Mouse (Mus musculus) B cell, adult 62 days (primary cell): ENCODE results near the gene Ppp1r3c. TPM values are rescaled to one million over a fixed set of nuclear protein-coding genes. Genes with fewer than 3 reads are reported as not detected.

Experiments
- total RNA-seq: library from RNA; stranded (reverse); gene quantifications from 4 replicates; pipeline ENCODE4 v1.2.4, GENCODE M21; 2023

Gene Ppp1r3c
- total RNA-seq = not detected in 4 replicates

DNA sequence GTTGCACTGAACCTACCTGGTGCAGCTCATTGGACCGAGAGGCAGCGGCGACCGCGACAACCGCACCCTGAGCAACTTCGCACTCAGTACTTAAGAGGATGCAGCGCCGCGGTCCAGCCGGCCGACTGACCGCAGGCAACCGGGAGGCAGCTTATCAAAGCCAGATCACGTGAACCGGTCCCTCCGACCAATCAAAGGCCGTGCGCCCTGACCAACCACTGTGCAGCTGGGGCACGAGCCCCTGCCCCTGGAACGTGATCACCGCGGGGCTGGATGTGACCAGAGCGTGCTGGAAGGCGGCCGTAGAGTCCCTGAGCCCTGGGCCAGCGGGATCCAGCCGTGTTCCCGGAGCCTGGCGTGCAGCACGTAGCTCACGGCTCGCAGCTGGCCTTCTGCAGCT is at the start of gene Ppp1r3c:
TSS of gene Ppp1r3c (minus strand) at position 117 of the 400 bp plus-strand sequence.

Other genes starting within 250 kb of the Ppp1r3c start
- gene Hectd2, start 182.0 kb downstream of the Ppp1r3c start, total RNA-seq = not detected in 4 replicates
- 155 to 175 TPM (median 170 TPM) in 4 replicates for gene Tnks2, start 97.6 kb upstream of the Ppp1r3c start, total RNA-seq
- 0.32 to 0.75 TPM (median 0.48 TPM) in 4 replicates for gene Fgfbp3, start 183.0 kb upstream of the Ppp1r3c start, total RNA-seq
- 42.5 to 46.5 TPM (median 44.3 TPM) in 4 replicates for gene Btaf1, start 189.4 kb upstream of the Ppp1r3c start, total RNA-seq